Mouse (Mus musculus): Measurements from ENCODE around the gene Mab21l1.

Mab21l1 gene

GRCm38 (mm10) chr3:55816638-55817375 lies 34.5 kb downstream of the Mab21l1 start:
- no peak for DNase-seq

GRCm38 (mm10) chr3:55818082-55818481 lies 35.8 kb downstream of the Mab21l1 start:
- DNase-seq = no peak

GRCm38 (mm10) chr3:55819598-55819997 lies 37.3 kb downstream of the Mab21l1 start:
- no peak for DNase-seq

GRCm38 (mm10) chr3:55824864-55825263 lies 42.6 kb downstream of the Mab21l1 start:
- no peak for DNase-seq

- DNase-seq = no peak
These were observed 46.4 kb downstream of the Mab21l1 start for GRCm38 (mm10) chr3:55828481-55829256.

- no peak for DNase-seq
These were observed 47.9 kb downstream of the Mab21l1 start for GRCm38 (mm10) chr3:55830226-55830625.
